Mouse (Mus musculus) c-Kit-positive CD71-positive TER-119-negative erythroid progenitor cells, embryonic 14.5 days (primary cell): ENCODE data around the gene Mcf2l.
A peak's percentile ranks its signal among the peaks of the same experiment; 100 is the strongest.

Experiments used
- DNase-seq: peaks from one replicate; pipeline ENCODE4 v3.0.0-alpha.2; 2013; ENCODE audit warnings: low read depth

Mcf2l gene

GRCm38 (mm10) chr8:12873357-12874046 lies at the start of gene Mcf2l:
Gene Mcf2l, plus strand, starts transcription at chr8:12873806.
- DNase-seq = peak; percentile 15

DNA sequence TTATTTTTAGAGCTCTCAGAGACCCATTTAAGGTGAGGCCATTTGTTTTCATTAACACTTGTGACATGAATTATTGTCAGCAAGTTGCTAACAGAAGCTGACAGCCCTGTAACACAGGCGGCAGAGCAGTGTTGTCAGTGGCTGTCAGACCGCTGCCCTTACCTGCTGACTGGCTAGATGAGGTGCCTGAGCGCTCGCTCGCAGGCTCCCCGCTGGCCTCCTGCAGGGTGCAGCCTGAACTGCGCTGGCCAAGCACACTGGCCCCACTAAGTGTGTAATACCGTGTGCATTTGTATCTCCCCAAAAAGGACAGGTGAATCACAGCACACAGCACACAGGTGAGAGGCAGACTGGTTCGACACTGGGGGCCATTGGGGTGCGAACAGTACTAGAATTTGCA lies 49.0 kb upstream of the Mcf2l start:
- DNase-seq = no peak

DNA sequence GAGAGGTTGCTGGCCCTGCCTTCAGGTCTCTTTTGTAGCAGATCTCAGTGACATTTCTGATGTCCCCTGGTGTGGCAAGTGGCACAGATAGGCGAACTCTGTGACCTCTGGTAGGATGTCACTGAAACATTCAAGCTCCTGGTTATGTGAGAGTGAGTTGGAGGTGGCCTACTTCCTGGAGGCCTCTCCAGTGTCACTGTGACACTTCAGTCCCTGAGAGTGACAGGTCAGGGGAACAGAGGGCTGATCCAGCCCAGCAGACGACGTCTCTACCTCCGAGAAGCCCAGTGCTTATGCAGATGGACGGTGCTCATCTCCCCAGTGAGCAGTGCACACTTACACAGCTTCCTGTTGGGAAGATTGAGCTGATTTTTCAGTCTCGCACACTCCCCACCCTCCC lies 48.4 kb upstream of the Mcf2l start:
- DNase-seq = no peak

- no peak for DNase-seq
Measured at GRCm38 (mm10) chr8:12825686-12826237, 47.8 kb upstream of the Mcf2l start.

DNA sequence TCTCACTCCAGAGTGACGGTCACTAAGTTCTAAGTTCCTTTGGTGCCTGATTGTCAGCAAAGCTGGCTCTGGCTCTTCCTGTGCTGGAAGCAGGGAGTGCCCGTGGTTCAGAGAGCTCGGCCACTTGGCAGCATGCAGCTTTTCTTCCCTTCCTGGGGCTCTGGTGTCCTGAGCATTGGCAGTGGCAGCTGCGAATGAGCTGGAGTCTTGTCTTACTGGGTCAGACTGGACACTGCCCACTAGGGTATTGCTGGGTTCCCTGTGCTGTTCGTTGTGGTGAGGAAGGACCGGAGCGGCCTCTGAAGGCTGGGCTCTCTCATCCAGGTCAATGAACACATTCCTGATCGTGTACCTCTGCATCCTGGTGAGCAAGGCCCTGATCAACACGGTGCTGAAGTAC lies 46.5 kb upstream of the Mcf2l start:
- DNase-seq = no peak

DNA sequence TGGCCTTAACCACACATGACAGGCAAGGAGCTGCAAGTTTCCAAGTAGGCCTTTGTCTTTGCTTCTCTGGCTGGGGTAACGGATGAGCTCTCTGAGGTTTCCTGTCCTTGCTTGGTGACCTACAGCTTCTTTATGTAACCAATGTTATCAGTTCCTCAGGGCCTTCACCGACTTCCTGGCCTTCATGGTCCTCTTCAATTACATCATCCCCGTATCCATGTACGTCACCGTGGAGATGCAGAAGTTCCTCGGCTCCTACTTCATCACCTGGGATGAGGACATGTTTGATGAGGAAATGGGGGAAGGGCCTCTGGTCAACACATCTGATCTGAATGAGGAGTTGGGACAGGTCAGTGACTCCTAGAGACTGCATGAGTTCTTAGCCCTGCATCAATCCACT lies 45.3 kb upstream of the Mcf2l start:
- no peak for DNase-seq

DNA sequence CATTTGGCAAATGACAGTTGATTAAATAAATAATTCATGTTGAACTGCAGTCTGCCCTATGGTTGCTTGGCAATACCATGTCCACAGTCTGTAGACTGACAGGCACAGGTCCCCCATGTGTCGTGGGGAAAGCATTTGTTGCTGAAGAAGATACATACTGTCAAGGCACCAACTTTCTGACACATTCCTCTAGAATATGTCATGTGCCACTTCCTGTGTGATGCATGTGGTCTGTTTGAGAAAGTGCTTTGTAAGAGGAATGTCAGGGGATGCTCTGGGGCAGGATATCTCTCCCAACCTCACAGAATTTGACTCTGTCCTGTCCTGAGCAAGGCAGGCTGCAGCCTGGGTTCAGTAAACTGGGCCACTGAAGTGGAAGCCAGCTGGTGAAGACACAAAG lies 44.2 kb upstream of the Mcf2l start:
- DNase-seq = no peak

DNA sequence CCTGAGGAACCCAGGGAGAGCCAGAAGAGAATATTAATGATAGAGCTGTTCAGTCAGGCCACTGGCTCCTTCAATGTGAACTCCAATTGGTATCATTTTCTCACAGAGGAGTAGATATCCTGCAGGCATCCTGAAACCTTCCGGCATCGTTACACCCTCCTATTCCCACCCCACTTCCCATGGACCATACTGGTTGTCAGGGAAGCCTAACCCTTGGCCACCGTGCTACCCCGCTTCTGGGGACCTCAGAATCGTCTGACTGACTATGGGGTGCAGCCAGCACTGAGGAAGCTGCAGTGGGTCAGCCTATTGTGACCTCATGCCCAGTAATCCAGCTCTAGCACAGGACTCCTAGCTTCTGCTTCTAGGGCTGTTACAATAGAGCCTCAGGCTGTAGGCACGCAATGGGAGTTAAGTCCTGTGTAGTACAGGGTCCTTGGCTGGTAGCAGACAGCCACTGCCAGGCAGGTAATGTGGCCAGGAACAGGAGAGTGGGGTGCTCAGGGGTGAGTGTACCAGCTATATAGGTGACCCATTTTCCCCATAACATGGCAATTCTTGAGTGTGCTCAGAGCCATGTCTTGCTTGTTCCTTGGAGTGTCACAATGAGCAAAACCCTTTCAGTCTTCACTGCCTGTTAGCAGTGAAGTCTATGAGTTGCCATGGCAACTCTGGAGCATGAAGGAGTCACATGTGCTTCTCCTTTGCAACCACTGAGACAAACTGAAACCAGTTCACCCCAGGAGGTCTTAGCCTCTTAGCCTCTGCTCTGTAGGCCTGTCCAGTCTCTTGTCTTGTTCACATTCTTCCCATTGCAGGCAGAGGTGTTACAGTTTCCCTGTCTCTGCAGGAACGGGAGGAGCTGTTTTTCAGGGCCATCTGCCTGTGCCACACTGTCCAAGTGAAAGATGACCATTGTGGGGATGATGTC lies 41.7 kb upstream of the Mcf2l start:
- no peak for DNase-seq

DNA sequence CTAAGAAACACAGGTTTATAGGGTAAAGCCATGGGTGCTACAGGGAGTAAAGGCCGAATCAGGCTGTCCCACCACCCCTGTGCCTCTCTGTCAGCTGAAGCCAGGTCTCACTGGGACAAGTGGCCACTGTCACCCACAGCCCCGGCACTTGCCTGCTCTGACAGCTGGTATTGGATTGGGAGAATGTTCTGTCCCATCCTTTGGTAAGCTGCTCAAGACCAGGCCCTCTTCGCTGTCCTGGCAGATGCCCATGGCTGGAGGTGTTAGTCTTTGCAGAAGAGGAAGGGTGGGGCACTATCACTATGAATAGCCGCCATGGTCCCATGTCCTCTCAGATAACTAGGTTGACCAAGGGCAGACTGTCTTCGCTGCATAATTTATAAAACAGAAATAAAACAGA lies 40.0 kb upstream of the Mcf2l start:
- DNase-seq = no peak

- no peak for DNase-seq
Measured at GRCm38 (mm10) chr8:12840834-12841233, 32.8 kb upstream of the Mcf2l start.

DNA sequence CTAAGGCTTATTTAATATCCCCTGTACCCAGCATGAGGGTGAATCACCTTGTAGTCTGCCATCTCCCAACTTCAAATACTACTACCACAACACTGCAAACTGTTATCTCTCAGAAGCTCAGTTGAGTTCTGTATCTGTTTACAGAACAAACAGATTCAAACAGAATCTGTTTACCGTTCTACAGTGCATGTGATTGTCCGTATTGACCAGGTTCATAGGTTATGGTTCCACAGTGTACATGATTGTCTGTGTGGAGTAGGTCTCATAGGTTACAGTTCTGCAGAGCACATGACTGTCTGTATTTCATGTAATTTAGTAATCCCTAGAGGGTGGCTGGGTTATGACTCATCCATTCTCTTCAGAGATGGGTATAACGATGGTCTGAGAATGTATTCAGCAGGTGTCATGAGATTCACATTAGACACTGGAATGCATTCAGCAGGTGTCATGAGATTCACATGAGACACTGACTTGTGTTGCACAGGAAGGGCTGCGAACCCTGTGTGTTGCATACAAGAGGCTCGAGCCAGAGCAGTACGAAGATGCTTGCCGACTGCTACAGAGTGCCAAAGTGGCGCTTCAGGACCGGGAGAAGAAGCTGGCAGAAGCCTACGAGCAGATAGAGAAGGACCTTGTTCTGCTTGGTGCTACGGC lies 31.1 kb upstream of the Mcf2l start:
- no peak for DNase-seq

DNA sequence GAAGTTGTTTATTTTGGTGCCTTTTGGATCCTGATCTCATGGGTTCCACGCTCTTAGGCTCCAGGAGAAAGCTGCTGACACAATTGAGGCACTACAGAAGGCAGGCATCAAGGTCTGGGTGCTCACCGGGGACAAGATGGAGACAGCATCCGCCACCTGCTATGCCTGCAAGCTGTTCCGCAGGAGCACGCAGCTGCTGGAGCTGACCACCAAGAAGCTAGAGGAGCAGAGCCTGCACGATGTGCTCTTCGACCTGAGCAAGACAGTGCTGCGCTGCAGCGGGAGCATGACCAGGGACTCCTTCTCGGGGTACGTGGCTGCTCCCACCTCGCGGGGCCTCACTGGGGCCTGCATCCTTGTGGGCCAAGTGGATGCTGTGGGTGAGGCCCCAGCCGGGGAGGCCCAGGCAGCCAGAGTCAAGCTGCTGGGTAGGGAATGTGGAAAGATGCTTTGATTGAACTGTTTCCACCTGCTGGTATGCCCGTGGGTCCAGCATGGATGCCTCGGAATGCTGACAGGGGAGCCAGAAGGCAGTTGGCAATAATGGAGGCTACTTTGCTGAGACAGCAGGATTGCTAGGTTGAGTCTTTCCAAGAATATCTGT lies 29.2 kb upstream of the Mcf2l start:
- no peak for DNase-seq

DNA sequence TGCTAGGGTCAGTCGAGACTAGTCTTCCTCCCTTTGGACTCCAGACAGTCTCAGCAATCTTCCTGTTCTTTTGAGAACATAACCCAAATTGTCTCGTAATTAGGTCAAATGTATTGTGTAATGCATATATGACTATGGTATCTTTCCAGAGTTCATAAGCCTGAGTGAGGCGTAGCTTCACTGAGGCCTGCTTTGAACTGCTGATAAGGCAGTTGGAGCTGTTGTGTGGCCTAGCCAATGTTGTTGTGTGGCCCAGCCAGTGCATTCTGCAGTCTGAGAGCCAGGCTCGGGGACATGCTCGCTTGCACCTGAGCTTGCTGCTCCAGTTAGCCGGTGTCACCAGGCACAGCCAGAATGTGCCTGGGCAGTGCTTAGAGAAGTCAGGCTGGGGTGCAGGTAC lies 27.2 kb upstream of the Mcf2l start:
- no peak for DNase-seq

GRCm38 (mm10) chr8:12851241-12851640 lies 22.4 kb upstream of the Mcf2l start:
- no peak for DNase-seq

- no peak for DNase-seq
Measured at GRCm38 (mm10) chr8:12856038-12856437, 17.6 kb upstream of the Mcf2l start.

DNA sequence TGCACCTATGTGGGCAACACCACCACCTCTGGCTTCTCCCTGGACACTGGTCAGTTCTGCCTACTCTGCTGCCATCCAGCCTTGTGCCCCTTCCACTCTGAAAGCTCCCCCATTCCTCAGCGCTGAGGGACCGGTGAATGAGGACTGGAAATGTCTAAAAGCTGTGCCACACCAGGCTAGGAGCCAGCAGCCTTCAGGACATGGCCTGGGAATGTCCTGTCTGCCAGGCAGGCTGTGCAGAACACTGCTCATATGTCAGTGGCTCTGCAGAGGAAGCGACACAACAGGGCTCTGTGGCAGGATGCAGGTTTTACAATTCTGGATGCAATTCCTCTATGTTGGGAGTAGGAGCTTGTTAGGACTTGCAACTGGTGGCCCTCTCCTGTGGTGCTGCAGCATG lies 10.5 kb upstream of the Mcf2l start:
- DNase-seq = no peak

- DNase-seq = no peak
Measured at GRCm38 (mm10) chr8:12863608-12864007, 10.0 kb upstream of the Mcf2l start.

- no peak for DNase-seq
Measured at GRCm38 (mm10) chr8:12865790-12866189, 7.8 kb upstream of the Mcf2l start.

DNA sequence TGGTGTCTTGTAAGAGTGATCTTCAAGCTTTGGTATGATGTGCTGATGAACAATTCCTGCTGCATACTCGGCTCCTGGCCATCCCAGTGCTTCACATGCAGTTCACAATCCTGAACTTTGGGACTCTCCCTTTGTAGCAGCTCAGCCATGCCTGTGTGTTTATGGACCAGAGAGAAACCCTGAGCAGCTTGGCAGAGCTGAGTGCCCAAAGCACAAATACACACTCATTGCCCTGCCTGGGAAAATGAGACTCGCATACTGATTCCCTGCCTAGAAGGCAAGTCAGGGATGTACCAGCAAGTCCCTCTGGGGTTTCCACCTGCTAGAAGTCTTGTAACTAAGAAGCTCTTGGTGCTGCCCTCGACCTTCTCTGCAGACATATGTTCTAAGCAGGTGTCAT lies 3.9 kb upstream of the Mcf2l start:
- no peak for DNase-seq

DNA sequence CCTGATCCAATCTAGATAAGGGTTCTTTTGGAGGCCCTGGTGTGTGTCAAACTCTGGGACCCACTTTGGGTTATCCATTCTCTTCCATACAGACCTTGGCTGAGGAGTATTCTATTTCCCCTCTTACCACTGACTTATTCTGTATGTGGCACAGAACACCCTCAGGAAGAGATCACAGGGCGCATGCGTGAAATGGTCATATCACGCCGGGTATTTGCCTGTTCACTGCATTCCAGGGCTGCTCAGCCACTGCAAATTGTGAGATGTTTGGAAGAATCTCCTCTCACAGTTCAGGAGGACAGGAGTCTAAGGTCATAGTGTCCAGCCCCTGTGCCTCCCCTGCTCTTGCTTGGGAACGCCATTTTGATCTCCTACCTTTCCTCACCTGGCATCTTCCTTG lies 3.0 kb upstream of the Mcf2l start:
- DNase-seq = no peak

DNA sequence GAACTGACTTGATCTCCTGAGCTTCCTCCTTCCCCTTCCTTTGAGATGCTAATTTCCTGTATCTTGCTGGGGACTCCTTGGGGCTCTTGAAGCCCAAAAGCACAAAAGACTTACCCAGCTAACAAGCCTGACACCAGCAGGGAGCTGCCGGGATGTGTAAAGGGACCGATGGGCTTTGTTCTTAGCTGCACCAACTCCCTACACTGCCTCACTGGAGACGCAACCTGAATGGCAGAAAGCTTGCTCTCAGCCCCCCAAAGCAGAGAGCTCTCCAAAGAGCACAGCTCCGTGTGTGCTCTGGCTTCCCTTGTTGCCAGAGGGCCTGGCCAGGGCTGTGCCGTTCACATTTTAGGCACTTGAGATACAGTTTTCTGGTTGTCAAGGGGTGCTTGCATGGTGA lies 2.1 kb upstream of the Mcf2l start:
- no peak for DNase-seq

GRCm38 (mm10) chr8:12872983-12873356 lies 636 bp upstream of the Mcf2l start:
- no peak for DNase-seq
